Mouse (Mus musculus) heart, adult 11 months (tissue): ENCODE results near the gene Macrod2.

Source experiments
- DNase-seq: peaks from one replicate; pipeline ENCODE4 v3.0.0; 2022

Gene Macrod2

DNA sequence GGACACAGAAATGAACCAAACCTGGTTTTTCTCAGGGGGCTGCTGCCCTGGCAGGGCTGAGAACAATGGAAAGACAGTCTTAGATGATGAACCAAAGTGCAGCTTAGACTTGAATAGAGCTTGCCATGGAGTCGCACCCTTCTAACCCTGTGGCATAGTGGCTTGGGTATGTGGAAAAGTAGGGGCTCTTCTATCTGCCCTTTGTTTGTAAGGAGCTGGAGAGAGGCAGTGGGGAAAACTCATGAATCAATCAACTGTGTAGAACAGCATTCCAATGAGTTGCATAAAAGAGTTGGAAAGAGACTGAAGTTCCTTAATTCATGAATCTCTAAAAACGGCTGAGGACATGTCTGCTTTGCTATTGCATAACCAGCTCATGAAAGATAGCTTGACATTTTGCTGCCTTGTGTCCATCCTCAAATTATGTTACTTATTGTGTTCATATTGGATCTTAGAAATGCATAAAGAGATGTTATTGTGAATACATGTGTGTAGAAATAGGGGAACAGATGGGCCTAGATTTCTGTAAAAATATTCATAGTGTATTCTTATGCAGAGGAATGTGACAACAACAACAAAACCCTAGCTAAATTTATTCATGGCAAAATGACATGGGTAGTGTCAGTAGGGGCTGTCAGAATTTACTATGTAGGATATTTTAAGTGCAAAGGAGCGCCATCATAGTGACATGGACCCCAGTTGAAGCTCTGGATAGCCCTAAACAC is 197.6 kb downstream of the Macrod2 start:
- DNase-seq = no peak

DNA sequence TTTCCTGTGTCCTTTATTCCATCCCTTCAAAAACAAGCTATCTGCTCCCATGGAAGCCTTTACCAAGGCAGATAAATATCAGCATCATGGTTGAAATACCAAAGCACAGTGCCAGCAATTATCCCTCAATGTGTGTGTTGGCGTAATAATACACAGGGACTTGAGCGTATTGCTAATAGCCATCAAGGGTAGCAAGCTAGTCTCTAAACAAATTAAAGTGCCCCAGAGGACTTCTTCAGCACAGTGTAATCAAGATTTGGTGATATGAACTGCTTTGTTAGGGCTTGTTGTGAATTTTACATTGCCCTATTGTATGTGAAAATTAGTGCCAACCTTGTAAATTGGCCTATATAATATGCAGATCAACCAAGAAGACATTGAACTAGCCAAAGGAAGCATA is 201.8 kb downstream of the Macrod2 start:
- DNase-seq = no peak

DNA sequence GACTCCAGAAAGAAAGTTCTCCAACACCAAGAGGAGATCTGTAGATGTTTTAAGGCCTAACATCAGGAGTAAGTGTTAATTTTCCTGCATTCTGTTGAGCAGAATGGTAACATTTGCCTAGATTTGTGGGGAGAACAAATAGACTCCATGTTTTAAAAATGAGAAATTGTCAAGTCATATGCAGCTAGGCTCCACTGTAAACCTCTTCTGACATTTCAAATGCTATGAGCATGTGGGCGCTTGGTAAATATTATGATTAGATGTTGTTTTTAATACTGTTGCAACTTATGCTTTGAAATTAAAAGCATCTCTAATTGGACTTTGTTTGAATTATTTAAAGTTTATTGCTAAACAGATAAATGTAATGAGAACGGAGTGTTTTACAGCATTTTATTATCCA is 220.3 kb downstream of the Macrod2 start:
- no peak for DNase-seq

DNA sequence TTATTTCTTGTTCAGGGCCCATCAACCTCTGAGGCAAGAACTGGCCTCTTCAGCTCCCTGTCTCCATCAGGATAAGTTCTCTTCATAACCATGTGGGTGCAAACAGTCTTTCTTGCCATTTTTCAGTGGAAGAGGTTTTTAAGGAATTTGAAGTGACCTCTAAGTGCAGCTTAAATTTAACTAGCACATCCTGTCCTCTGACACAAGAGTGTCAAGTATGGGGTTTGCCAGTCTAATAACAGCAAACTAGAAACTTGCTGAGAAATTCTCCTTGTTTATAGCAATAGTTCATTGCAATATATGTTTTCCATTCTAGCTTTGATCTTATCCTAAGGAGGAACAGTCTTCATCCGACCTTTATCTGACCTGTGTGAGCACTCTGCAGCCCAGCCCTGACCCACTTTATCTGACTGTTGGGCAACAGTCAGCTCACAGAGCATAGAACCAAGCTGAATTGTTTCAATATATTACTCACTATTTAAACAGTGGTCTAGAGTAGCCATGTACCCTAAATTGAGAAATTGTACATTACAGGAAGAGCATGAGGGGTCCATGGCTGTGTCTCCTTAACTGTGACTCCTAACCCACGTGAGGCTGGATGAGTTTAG is 226.7 kb downstream of the Macrod2 start:
- no peak for DNase-seq

DNA sequence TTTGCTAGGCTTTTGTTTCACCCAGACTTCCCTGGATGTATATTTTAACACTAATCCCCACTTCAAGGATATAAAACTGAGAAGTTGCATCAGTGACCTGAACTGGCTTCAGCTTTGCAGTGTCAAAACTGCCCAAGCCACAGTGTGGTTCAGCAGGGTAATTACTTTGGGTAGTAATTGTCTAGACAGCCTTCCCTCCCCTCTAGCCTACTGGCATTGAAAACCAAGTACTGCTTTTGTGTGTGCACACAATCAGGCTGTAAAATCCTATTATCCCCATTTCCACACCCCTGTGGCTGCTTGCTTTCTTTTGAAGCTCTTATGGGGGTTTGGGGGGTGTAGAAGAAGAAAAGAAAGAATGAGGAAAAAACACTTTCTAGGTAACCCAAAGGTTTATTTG is 258.4 kb downstream of the Macrod2 start:
- DNase-seq = no peak

DNA sequence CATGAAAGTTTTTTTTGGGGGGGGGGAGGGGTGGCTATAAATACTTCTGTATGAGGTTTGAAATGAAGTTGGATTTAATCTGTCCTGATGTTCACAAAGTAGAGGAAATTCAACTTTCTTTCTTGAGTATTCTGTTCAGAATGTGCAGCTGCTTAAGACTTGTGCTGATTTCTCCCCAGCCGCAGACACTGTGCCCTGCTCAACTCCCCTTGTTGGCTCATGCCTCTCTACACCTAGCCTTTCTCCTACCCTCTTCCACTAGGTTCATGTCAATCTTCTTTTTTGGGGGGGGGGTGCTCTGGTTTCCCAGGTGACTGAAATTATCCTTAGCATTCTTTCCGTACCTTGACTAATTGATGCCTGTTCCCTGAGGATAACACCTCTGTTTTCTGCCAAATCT is 258.9 kb downstream of the Macrod2 start:
- no peak for DNase-seq

DNA sequence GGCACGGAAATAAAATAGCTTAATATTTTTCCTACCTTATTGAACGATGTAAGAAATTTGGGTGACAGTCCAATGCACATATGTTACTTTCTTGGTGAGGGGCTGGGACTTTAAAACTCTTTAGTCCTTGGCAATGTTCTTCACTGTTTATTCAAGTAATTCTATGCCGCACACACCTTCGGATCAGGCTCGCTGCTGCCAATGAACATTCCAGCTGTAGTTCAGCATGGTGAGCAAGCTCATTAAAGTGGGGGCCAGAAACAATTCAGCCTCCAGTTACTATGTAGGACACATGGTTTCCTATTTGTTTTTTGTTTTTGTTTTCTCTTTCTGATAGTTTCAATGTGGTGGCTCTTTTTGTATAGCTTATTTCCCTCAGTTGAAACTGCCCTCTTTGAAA is 267.6 kb downstream of the Macrod2 start:
- DNase-seq = no peak

DNA sequence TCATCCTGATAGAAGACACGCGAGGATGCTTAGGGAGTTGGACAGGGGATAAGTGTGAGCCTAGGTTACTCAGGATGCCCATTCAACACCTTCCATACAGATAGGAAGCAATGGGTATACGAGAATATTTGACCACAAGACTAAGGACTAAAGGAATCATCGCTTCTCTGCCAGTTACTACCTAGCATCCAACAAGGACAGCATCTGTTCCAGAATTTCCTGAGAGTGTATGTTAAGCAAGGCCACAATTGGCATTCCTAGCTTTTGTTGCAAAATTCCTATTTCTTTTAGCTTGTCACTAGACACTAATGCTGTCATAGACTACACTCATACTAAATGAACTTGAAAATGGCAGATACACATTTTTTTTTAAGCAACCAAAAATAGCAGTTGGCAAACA is 269.3 kb downstream of the Macrod2 start:
- no peak for DNase-seq

DNA sequence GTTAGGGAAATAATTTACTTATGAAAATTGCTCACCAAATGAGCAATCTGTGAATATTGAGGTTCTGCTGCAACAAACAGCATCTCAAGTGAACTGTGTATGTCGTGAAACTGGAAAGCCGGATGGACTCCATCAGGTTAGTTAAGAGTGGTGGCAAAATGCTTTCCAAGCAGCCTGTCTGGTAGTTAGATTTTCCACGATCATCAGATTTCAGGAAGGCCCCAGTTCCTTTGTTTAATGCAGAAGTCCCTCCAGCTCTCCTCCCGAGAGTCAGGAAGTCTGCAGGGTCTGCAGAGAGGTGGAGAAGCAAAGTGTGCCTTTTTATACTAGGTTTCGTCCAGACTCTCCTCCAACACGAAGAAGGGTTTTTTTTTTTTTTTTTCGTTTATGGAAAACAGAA is 271.7 kb downstream of the Macrod2 start:
- no peak for DNase-seq

DNA sequence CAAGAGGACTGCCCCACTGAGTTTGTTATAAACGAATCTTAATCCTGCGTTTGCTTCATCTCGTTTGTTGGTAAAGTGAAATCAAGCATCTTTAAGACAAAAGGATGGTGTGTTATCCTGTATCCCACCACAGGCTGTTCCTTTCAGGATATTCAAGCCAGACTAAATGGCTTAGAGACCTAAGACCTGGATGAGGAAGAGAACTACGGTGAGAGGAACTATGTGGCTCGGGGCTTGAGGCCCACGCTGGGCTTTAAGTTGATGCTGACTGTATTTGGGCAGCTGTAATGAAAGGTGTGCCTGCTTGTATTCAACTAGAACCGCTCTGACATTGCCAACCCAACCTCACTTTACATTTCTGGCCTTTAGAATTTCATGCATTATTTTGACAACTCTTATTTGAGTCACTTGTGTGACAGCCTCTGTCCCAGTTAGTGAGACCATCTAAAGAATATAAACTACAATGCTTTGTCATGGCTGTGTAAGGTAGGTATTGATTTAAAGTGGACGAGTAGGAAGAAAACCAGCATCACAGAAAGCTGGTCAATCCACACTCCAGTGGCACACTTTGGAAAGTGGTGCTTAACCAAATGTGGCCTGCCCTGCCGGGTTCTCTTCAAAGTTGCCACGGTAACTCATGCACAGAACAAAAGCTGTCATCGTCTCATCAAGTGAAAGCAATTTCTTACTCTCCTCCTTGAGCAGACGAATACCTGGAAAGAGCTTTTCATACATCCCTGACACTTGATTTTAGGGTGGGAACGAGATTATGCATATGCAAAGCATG is 272.3 kb downstream of the Macrod2 start:
- no peak for DNase-seq

DNA sequence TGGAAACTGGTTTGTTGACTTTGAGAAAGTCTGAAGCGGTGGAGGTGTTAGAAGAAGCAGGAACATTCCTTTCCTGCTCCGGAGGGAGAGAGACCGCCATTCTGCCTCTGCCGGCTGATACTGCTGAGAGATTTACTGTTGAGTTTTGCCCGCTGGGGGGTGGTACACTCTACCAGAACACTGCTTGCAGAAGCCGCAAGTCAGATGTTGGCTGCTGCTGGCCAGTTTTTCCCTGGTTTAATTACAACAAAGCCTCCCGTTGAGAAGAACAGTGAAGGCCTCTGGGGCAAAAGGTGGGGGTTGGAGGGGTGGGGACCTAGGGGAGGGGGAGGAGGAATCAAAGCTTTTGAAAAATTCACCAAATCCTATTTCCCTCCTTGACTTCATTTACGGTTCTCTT is 273.2 kb downstream of the Macrod2 start:
- DNase-seq = peak; percentile 83

DNA sequence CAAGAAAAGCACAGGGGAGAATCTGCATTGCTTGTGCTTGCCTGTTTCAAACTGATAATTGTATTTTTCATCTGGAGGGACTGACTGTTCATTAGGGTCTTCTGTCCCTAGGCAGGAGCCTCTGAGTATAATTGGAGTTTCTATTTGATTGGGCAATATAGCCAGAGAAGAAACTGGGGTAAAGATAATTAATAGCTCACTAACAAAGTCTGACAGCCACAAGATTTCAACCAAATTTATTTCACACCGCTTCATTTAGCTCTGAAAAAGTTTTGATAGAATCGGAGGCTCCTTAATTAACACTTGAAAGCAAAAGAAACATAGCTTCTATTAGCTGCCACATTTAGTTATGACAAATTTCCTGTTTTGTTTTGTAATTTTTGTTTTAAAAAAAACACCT is 274.0 kb downstream of the Macrod2 start:
- DNase-seq = no peak

DNA sequence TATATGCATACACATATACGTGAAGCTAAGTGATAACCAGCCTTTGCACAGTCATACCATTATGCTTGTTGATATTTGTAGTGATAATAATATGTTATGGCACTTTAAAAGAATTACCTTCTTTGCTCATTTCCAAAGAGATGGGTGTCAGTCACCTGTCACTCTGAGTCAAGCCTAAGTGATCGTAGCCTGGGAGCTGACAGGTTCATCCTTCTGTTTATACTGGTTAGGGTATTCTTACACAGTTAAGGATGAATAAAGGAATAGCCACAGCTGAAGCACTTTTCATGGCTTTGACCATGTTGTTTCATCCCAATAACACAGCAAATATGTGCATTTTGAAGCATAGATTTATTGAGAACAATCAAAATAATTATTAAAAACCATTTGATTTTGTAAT is 274.7 kb downstream of the Macrod2 start:
- no peak for DNase-seq

DNA sequence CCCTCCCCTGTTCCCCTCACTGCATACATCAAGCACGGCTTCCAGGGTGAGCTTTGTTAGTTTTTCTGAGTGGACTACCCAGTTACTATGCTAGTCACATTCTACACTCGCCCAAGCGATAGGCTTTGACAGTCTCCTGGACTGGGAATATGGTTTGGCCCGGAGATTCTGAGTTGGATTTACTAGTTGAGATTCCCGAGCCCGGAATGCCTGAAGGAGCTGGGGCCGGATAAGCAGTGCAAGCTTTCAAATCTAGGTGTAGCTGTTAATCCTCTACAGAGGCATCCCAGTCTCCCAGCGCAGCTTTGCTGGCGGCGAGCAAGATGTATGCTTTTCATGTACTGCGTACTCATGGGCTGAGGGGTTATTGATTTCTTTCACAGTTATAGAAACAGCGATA is 275.3 kb downstream of the Macrod2 start:
- DNase-seq = no peak

DNA sequence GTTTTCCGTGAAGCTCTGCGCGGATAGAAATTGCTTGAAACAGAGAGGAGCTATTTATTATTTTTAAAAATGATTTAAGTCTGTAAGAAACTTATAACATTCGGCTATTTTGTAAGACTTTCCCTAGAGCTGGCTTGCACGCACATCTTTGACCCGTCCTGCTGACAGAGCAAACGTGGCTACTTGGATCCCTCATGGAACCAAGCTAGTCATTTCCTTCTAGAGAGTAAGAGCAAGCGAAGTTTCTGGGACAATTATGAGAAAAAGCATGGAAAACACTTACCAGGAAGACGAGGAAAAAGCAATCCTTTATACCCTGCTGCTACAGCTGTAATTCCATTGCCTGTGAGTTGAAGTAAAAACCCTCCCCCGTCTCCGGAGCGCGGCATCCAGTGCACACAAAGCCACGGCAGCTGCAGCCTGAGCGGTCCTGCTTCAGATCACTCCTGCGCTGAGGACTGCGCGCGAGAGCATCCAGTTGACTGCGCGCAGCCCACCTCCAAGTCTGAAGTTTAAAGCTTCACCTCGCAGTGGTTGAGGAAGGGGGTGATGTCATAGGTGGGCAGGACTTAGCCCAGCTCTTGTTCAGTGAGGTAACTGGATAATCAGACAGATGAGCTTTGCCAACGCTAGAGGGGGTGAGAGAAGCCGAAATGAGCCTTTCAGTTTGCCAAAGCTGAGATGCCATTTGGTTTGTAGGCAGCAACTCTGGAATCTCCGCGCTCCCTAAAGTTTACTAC is 276.0 kb downstream of the Macrod2 start, which contains the start of gene Flrt3:
Flrt3 (minus strand) TSS at position 507 of the 740 bp plus-strand sequence.
- DNase-seq = peak; percentile 95

DNA sequence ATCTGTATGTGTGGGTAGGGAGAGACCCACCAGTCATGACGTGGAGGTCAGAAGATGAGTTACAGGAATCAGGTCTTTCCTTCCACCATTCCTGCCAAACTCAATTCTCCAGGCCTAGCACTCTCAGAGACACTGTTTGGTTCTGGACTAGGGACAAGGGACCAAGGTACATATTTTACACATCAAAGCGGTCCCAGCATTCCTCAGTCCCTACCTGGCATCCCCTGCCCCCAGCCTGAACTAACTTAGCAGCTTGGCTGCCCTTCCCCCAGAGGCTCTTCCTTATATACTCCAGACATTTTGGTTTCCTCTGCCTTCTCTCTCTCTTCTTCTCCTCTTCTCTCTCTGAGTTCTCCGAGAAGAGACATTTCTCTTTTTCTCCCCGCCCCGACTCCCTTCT is 278.4 kb downstream of the Macrod2 start:
- no peak for DNase-seq

DNA sequence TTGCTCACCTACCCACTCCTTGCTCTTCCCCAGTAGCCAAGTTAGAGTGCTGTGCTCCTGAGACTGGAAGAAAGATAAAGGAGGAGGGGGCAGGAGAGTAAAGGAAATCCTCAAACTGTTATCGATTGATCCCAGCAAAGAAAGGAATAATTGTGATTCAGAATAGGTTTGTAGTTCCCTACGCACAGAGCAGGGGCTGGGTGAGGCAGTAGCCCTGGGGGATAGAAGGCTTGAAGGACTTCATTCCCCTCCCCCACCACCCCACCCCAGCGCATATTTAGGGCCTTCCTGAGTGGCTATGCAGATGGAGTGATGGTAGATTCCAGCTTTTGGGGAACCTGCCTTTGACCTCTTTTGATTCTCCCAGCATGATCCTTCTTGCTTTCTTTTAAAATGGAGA is 281.6 kb downstream of the Macrod2 start:
- DNase-seq = no peak

DNA sequence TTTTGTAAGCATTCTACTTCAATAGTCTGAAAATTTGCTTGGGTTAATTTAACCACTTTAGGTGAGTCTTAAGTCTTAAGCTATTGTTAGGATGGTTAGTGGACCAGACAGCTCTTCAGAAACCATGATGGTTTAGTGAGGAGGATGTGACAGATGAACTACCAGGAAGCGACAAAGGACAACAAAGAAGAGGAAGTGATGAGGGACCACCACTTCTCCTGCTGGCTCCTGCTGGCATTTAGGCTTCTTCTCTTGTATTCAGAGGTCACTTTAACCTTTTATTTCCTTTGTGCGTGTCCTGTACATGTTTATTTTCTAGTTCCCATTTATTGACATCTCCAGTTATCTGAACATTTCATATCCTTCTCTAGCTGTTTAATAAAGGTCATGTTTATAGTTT is 295.8 kb downstream of the Macrod2 start:
- no peak for DNase-seq

DNA sequence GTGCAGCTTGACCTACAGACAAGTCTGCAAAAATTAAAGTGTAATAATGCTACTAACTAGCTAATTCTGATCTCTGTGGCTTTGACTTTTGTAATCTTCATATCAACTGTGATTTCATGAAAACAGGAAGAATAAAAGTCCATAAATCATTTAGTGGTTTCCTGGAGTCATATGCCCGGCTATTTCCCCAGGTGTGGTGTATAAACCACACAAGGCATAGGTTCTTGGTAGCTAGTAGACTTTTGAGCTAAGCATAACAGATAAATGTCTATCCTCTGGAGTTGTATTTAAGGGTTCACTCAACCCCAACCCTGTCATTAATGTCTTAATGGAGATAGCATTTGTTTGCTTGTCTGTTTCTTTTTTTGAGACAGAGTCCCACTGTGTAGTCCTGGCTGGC is 296.3 kb downstream of the Macrod2 start:
- no peak for DNase-seq

DNA sequence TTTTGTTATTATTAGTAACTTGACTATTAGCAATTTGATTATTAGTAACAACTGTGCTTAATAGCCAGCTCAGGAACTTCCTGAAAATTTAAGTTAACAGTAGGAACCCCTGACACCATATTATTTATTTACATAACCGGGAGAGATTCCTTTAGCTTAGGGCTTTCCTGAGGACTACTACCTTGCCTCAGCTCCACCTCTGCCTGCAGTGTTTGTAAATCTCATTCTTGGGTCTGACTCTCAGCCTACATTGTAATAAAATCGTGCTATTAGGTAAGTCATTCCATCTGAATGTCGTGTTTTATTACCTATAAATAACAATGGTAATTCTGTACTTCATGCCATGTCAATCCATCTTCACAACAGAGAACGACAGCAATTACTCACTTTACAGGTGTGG is 297.4 kb downstream of the Macrod2 start:
- DNase-seq = no peak

DNA sequence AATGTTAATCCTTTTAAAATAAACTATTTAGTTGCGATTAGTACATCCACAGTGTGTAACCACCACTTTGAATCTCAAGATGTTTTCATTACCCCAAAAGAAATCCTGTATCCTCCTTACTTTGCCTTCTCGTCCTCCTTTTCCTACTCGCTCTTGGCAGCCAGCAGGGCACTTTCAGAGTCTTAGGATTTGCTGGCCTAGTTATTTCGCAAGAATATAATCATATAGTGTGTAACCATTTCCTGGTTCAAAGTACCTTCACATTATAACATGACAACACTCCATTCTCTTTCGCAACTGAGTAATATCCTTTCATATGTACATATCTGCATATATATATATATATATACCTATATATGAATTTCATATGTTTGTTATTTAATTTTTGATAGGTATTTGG is 298.7 kb downstream of the Macrod2 start:
- DNase-seq = no peak

DNA sequence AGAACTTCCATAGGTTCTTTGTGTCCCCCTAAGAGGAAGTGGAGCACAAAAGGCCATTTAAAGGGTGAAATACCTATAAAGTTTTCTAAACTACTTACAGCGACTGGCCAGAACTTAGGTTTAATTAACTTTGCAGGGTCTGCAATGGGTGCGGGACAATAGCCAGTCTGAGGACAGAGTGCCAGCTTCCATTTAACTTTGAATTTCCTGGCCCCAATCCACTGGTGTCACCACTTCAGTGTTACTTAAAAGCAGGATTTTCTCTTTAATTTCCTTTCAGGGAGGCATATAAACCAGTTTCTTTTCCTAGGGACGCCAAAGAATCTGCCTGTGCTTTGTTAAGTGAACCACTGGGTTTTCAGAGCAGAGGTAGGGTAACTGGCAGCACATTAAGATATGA is 303.5 kb downstream of the Macrod2 start:
- DNase-seq = peak; percentile 31

DNA sequence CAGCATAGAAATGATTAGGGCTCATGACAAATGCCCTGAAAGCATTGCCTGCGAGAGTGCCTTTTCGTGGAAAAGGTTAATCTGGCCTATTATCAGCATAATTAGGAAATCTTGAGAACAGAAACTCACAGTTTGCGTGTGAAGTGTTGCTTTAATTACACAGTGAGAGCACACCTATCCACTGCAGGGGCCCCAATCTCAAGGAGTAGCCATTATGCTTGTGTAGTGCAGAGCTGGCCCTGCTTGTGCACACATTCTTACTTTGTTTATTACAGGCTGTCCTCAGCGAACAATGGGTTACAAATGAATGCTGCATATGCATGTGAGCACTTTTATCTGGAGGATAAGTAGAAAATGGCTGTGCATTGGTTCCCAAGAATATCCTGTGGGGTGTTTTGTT is 308.3 kb downstream of the Macrod2 start:
- DNase-seq = no peak
